Mouse (Mus musculus): ENCODE results near the gene Soga1.

Soga1 gene

GRCm38 (mm10) chr2:157060557-157061305, 18.3 kb downstream of the Soga1 start:
- no peak for DNase-seq

GRCm38 (mm10) chr2:157060037-157060436, 19.0 kb downstream of the Soga1 start:
- DNase-seq: no peak

- DNase-seq: no peak
Measured at GRCm38 (mm10) chr2:157059166-157059565, 19.9 kb downstream of the Soga1 start.

GRCm38 (mm10) chr2:157058342-157058998, 20.6 kb downstream of the Soga1 start:
- DNase-seq: peak; percentile 80

GRCm38 (mm10) chr2:157057758-157058157, 21.3 kb downstream of the Soga1 start:
- no peak for DNase-seq

- no peak for DNase-seq
Measured at GRCm38 (mm10) chr2:157057186-157057585, 21.9 kb downstream of the Soga1 start.

GRCm38 (mm10) chr2:157055721-157056120, 23.3 kb downstream of the Soga1 start:
- no peak for DNase-seq

- DNase-seq: peak; percentile 41
Measured at GRCm38 (mm10) chr2:157054816-157055215, 24.2 kb downstream of the Soga1 start.

GRCm38 (mm10) chr2:157054297-157054696, 24.8 kb downstream of the Soga1 start:
- no peak for DNase-seq

- DNase-seq: no peak
Measured at GRCm38 (mm10) chr2:157053787-157054186, 25.3 kb downstream of the Soga1 start.

GRCm38 (mm10) chr2:157053124-157053523, 25.9 kb downstream of the Soga1 start:
- no peak for DNase-seq

- DNase-seq: no peak
Measured at GRCm38 (mm10) chr2:157052448-157052847, 26.6 kb downstream of the Soga1 start.

- no peak for DNase-seq
Measured at GRCm38 (mm10) chr2:157049831-157050243, 29.2 kb downstream of the Soga1 start.

GRCm38 (mm10) chr2:157048395-157049181, 30.5 kb downstream of the Soga1 start:
- DNase-seq: no peak

- DNase-seq: no peak
Measured at GRCm38 (mm10) chr2:157046956-157047355, 32.1 kb downstream of the Soga1 start.

- DNase-seq: no peak
Measured at GRCm38 (mm10) chr2:157045932-157046331, 33.1 kb downstream of the Soga1 start.

GRCm38 (mm10) chr2:157043987-157044386, 35.1 kb downstream of the Soga1 start:
- no peak for DNase-seq

- no peak for DNase-seq
Measured at GRCm38 (mm10) chr2:157043556-157043955, 35.5 kb downstream of the Soga1 start.

- DNase-seq: no peak
Measured at GRCm38 (mm10) chr2:157041421-157041820, 37.6 kb downstream of the Soga1 start.

- no peak for DNase-seq
Measured at GRCm38 (mm10) chr2:157040649-157041046, 38.4 kb downstream of the Soga1 start.

- DNase-seq: peak; percentile 58
Measured at GRCm38 (mm10) chr2:157039900-157040648, 39.0 kb downstream of the Soga1 start.

- no peak for DNase-seq
Measured at GRCm38 (mm10) chr2:157037303-157037702, 41.8 kb downstream of the Soga1 start.

- no peak for DNase-seq
Measured at GRCm38 (mm10) chr2:157036400-157036799, 42.7 kb downstream of the Soga1 start.
